Mouse (Mus musculus): ENCODE measurements at regions not wholly inside any gene's neighbourhood (a gene's known extent, or its start where the extent isn't known, plus 50 kb on each side); places are given as distances from the start of the nearest gene placed in this dataset.

DNA sequence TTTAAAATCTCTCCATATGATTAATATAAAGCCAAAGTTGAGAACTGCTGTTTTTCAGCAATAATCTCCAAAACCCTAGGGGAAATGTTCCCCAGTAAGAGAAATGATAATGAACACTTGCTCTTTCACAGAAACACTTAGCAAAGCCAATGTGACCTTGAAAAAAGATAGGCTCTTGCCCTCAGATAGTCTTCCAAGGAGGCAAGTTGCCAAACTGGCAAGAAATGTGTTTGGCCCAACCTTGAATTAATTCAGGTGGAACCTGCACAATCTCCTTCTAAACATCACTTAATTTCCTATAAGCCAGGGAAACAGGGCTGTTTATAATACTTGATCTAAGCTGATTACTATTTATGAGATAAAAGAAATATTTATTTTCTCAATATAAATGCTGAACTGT lies 244.0 kb upstream of the Gnaz start:
- DNase-seq (ENCODE audit: low spot score in 2 of 2) = no peak

GRCm38 (mm10) chr10:74749446-74749845 lies 217.5 kb upstream of the Gnaz start:
- DNase-seq (ENCODE audit: low spot score in 2 of 2) = no peak

DNA sequence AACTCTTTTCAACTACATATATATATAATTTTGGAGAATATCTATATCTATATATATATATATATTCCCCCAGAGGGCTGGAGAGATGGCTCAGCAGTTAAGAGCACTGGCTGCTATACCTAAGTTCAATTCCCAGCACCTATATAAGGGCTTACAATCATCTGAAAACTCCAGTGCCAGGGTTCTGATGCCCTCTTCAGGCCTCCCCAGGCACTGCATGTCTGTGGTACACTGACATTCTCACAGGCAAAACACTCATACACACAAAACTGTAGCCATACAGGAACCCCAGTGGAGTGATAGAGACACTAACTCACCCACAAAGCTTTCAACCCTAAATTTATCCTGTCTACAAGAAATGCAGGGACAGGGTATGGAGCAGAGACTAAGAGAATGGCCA lies 216.1 kb upstream of the Gnaz start:
- no peak for DNase-seq (ENCODE audit: low spot score in 2 of 2)

DNA sequence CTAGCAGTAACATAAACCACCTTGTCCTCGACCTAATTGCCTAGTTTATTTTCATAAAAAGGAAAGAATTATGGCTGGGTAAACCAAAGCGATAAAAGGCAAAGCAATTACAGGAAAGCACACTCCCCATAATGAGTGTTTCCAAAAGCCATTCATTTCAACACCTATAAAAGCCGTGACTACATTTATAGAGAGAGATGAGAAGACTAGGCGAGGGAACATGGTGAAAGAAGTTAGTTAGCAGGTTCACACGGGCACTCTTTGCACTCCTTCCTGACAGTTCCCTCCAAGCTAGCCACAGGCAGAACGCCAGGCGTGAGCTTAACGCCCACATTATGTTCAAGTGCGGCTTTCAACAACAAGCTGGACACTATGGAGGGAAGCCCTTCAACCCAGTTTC lies 206.2 kb upstream of the Gnaz start:
- DNase-seq (ENCODE audit: low spot score in 2 of 2) = no peak

DNA sequence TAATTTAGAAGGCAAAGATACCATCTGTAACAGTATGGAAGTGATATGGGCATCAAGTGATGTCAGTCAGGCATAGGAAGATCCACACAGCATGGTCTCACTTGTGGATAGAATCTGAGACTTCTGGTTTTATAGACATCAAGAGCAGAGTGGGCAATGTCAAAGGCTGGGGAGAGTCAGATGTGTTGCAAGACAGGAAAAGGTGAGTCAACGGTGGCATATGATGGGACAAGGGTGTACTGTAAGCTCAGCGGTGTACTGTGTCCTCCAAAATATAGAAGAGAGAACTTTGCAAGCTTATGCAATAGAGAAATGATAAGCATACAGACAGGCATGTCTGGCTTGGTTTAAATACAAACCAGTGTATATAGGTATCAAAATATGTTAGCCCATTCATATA lies 177.7 kb upstream of the Gnaz start:
- no peak for DNase-seq (ENCODE audit: low spot score in 2 of 2)

GRCm38 (mm10) chr10:74789987-74790386 lies 177.0 kb upstream of the Gnaz start:
- no peak for DNase-seq (ENCODE audit: low spot score in 2 of 2)

DNA sequence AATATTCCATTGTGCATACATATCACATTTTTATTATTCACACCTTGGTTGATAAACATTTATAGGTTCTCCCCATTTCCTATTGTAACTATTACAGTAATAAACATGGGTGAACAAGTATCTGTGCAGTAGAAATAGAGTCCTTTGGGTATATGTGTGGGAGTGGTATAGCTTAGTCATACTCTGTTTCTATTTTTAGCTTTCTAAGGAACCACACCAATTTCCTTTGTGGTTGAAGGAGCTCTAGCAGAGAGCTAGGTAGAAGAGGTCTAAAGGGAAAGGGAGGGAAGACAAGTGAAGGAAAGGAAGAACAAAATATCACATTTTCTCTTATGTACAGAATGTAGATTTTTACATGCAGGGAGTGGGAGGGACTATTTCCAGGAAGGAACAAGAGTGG lies 143.6 kb upstream of the Gnaz start:
- no peak for DNase-seq (ENCODE audit: low spot score in 2 of 2)

GRCm38 (mm10) chr10:74834359-74834758 lies 132.6 kb upstream of the Gnaz start:
- no peak for DNase-seq (ENCODE audit: low spot score in 2 of 2)

DNA sequence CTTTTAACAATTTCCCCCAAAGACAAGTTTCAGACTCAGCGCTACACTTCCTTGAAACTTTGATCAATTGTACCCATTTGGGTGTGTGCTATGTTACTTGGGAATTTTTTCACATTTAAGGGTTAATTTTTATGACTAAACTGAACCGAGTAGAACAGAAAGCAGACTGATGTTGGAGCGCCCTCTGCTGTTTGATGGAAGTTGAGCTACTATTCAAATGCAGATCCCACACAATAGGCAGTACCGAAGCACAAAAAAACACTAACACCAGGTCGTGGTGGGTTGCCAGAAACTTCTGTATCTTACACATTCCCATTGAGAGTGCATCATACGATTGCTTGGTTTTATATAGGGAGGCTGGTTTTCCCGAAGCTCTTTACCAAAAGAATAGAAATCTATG lies 118.6 kb upstream of the Gnaz start:
- peak; percentile 86 to 88 for DNase-seq (ENCODE audit: low spot score in 2 of 2)

- peak; percentile 25 to 39 for DNase-seq (ENCODE audit: low spot score in 2 of 2)
Observed at GRCm38 (mm10) chr10:74854991-74855664, 111.8 kb upstream of the Gnaz start.
